Mouse (Mus musculus): ENCODE results near the gene Lef1.

Gene Lef1

GRCm38 (mm10) chr3:131108094-131108653 lies 2.1 kb upstream of the Lef1 start:
- DNase-seq (ENCODE audit: low read depth): no peak

GRCm38 (mm10) chr3:131109066-131109685 lies 1.1 kb upstream of the Lef1 start:
- DNase-seq (ENCODE audit: low read depth): no peak

- DNase-seq (ENCODE audit: low read depth): no peak
Observed at GRCm38 (mm10) chr3:131109686-131110070, 593 bp upstream of the Lef1 start.

- no peak for DNase-seq (ENCODE audit: low read depth)
Observed at GRCm38 (mm10) chr3:131111151-131111850, 1.0 kb downstream of the Lef1 start.

DNA sequence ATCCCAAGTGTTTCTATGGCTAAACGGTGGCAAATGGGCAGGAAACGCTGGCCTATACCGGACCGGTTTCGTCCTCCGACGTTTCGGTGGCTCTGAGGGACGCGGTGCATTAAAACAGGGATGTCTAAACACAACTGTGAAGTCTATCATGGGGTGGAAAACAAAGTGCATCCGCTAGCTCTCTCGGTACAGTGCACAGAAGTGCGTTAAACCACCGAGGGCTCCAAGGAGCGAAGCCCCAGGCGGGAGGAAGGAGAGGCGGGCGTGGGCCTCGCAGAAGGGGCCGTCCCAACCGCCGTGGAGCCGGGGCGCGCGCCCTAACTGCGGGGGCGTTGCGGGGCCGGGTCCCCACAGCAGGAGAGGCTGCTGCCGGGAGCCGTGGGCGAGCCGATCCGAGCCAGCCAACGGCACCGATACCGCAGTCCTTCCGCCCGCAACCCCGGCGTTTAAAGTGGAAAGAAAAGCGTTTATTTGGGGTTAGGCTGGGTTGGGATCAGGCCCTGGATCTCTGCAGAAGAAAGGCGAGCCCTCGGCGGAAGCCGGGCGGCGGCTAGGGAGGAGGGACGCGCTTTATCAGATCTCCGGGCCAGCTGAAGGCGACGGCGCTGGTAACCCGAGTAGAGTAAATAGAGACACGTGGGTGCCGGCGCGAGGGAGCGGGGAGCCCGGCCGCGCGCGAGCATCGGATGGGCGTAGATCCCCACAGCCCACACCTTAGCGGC lies 1.7 kb downstream of the Lef1 start:
- DNase-seq (ENCODE audit: low read depth): no peak

- no peak for DNase-seq (ENCODE audit: low read depth)
Observed at GRCm38 (mm10) chr3:131112573-131112955, 2.3 kb downstream of the Lef1 start.

DNA sequence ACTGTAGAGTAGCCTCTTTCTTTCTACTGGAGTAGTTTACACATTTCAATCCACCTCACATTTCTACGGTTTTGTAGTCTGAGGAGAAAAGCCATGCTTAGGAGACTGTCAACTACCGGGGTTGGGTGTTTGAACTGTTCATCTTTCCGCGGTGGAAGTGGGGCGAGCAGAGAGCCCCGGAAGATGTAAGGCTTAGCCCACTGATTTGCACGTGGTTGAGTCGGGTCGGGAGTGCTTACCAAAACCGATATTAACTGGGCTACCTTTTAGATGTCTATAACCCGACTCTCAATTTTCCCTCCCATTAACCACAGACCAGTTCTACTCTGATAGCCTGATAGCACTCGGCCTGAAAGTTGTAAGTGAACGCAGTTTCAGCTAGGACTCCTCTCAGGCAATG lies 2.8 kb downstream of the Lef1 start:
- DNase-seq (ENCODE audit: low read depth): no peak

DNA sequence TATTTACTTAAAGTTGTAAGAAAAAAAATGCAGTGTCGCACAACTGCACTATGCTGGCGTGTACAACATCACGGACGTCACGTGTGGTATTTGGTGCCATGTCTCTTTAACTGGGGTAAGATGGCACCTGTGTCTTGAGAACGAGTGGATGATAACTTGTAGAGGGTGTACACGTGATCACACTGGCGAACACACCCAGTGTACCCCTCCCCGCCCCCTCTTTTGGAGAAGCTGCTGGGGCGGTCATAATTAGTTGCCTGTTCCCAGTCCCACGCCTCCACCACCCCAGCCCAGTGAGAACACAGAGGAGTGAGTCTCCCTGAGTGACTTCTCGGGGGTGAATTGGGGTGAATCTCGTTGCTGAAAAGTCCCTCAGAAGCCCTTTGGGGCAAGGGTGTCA lies 5.8 kb downstream of the Lef1 start:
- DNase-seq (ENCODE audit: low read depth): no peak

- no peak for DNase-seq (ENCODE audit: low read depth)
Observed at GRCm38 (mm10) chr3:131117352-131117751, 7.1 kb downstream of the Lef1 start.

- DNase-seq (ENCODE audit: low read depth): no peak
Observed at GRCm38 (mm10) chr3:131117883-131118282, 7.6 kb downstream of the Lef1 start.

DNA sequence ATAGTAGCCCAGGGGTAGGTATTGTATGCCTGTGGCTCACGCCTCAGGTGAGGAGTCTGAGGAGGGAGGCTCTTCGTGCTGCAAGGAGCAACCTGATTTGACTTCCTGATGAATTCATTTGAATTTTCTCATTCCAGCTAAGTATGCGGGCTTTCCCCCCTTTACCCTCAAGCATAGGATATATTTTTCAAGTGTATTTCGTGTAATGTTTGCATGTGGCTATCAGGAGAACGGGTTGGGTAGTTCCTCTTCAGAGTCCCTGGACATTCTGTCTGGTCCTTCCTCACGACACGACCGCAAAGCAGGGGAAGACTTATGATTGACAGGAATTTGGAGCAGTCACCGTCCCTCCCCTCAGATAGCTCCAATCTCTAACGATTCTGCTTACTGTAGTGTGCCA lies 9.2 kb downstream of the Lef1 start:
- DNase-seq (ENCODE audit: low read depth): no peak

DNA sequence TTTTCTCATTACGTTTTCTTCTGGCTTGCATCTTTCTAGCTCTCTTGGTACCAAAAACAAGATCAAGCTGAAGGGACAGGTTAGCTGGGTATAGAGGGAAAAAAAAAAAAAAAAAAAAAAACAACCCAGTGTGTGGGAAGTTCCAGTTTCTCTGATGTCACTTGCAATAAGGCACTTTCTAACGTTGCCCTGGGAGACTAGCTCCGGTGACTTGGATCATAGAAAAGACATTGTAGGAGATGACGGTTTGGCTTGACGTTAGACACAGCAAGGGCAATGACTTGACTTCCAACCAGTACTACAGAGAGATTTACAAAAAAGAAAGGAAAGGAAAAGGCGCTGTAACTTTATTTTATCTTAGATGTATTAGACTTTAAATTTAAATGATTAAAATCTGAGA lies 13.2 kb downstream of the Lef1 start:
- no peak for DNase-seq (ENCODE audit: low read depth)

GRCm38 (mm10) chr3:131125873-131126272 lies 15.6 kb downstream of the Lef1 start:
- DNase-seq (ENCODE audit: low read depth): no peak

DNA sequence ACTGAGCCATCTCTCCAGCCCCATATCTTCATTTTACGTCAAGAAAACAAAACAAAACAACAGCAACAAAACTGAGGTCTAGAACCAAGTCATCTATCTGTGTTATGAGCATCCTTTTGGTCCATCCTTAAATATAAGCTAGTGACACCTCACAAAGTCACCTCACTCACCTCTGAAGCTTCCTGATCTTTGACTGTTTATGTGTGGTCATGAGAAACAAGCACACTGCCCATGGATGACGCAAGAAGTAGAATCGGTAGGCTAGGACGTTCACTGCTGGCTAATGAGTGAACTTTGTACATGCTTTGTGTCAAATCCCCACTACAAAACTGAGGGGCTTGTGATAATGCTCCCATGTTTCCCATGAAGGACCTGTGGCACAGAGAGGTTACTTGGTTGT lies 16.2 kb downstream of the Lef1 start:
- no peak for DNase-seq (ENCODE audit: low read depth)

- no peak for DNase-seq (ENCODE audit: low read depth)
Observed at GRCm38 (mm10) chr3:131134003-131134402, 23.7 kb downstream of the Lef1 start.

DNA sequence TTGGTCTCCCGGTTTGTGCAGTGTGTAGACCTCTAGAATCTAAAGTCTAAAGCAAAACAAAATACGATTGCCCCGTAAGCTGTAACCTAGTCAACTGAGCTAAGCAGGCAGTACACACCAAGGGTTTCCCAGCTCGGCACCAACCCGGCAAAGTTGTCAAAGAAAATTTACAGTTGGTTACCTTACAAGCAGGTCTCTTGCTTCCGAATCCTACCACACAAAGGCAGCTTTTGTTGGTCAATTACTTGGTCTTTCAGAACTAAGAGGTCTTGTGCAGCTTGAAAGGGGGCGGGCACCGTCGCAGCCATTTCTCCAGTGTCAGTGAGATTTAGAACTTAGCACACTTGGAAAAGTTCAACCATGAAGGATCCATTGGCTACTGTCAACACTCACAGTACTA lies 25.2 kb downstream of the Lef1 start:
- DNase-seq (ENCODE audit: low read depth): no peak

DNA sequence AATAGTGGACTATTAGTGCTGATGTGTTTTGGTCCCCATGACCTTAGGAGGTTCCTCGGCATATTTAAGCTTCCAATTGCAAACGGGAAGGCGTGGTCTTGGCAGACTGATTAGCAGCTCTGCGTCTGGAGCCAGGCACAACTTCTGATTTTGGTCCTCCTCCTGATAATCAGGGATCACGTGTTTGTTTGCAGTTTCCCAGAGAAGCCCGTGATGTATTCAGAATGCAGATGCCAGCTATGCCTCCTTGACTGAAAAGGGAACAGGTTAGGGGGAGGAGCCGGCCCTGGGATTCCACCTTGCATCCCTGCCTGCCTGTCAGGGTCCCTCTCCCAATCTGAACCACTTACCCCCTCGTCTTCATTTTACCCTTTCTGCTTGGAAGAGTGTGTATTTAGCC lies 26.2 kb downstream of the Lef1 start:
- no peak for DNase-seq (ENCODE audit: low read depth)

- no peak for DNase-seq (ENCODE audit: low read depth)
Observed at GRCm38 (mm10) chr3:131137119-131137781, 27.0 kb downstream of the Lef1 start.

DNA sequence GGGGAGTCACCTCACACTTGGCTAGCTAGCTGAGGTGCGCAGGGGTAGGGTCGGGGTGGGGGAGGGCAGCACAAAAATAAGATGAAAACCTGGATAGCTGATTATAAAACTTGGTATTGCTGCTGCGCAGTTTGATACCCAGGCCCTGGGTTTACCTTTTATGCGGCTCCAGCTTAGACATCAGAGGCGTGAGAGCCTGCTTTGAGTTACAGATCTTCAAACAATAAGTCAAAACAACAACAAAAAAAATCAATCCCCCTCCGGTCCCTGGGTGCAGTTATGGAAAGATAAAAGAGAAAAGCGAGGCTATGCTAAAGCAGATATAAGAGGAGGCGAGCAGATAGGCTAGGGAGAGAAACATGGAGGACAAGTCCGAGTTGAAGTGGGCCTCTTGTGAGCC lies 28.0 kb downstream of the Lef1 start:
- no peak for DNase-seq (ENCODE audit: low read depth)

- DNase-seq (ENCODE audit: low read depth): no peak
Observed at GRCm38 (mm10) chr3:131138797-131139196, 28.5 kb downstream of the Lef1 start.

DNA sequence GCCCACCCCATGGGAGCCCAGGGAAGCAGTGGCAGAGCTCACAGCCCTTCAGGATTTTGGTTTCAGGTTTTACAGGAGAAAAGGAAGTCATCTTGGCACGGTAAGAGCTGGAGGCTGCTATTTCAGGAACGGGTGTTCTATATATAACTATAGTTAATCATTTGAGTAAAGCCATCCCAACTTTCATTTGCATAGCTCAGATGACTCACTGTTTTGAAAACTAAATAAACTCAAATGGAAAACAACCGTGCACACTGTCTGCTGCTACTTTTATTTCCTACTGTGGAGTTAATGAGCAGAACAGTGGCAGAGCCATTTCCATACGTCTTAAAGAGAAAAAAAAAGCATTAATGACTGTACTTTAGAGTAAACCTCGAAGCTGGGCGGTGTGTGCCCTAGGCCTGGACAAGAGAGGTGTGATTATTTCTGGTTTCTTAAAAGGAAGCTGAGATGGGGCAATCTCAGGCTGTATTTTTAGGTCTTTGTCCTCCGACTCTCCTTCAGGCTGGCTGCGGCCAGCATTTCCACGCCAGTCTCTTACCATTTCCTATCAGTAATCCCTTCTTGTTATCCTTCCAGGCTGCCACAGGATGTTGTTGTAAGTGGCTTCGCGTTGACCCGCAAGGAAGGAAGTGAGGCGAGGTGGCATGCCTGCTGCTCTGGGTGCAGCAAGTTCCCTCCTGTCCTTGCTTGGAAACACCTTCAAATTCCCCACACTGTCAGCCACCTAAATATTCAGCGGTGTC lies 29.2 kb downstream of the Lef1 start:
- no peak for DNase-seq (ENCODE audit: low read depth)

DNA sequence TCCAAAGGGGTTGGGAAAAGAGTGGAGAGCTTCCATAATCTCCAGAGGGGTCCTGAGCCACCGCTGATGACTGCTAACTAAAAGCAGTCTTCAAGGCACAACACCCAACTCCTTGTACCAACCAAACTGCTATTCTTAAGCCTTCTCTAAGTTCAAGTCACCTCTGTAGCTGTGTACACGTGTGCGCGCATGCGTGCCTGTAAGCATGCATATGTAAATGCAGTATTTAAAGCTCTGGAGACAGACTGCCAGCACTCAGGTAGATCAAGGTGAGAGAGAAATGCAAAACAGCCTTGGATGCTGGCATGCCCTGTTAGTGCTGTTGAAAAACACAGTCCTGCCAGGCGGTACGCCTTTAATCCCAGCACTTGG lies 29.8 kb downstream of the Lef1 start:
- DNase-seq (ENCODE audit: low read depth): no peak
